Mouse (Mus musculus): ENCODE results near the gene Otud3.

Otud3 gene

GRCm38 (mm10) chr4:138868666-138869065 lies 45.1 kb downstream of the Otud3 start:
- ChIA-PET CTCF (interaction anchor here (0.6 to 2.1 kb wide), 19 partner anchors 9 to 1054 kb away, joined by 3 to 11 read pairs (median 4); partner anchors contain the start of gene Otud3 (in 1 of the 4)), POLR2A (interaction anchor here in 3 of 4 experiments (0.6 to 1.3 kb wide), 8 partner anchors 9 to 139 kb away, joined by 3 to 8 read pairs (median 4); partner anchors contain the start of gene Pla2g2e (in 1 of the 3))

GRCm38 (mm10) chr4:138866413-138866812 lies 47.3 kb downstream of the Otud3 start:
- CTCF ChIA-PET = interaction anchor here in 2 of 4 experiments (0.6 to 1.5 kb wide), 5 partner anchors 10 to 162 kb away, joined by 3 to 6 read pairs (median 3); no protein-coding TSS in a partner anchor
- POLR2A ChIA-PET = interaction anchor here in 1 of 4 experiments (1.1 kb wide), 1 partner anchor 47 kb away, joined by 3 read pairs; the partner anchor contains the start of gene Otud3

GRCm38 (mm10) chr4:138865991-138866390 lies 47.8 kb downstream of the Otud3 start:
- POLR2A ChIA-PET = interaction anchor here in 1 of 4 experiments (1.1 kb wide), 1 partner anchor 47 kb away, joined by 3 read pairs; the partner anchor contains the start of gene Otud3
- CTCF ChIA-PET = interaction anchor here in 2 of 4 experiments (0.6 to 1.5 kb wide), 3 partner anchors 9 to 162 kb away, joined by 3 to 6 read pairs (median 4); no protein-coding TSS in a partner anchor

GRCm38 (mm10) chr4:138865092-138865491 lies 48.7 kb downstream of the Otud3 start:
- ChIA-PET POLR2A (interaction anchor here in 3 of 4 experiments (0.6 to 1.2 kb wide), 11 partner anchors 12 to 956 kb away, joined by 3 to 5 read pairs (median 4); no protein-coding TSS in a partner anchor), CTCF (interaction anchor here (0.6 to 1.5 kb wide), 23 partner anchors 9 to 1851 kb away, joined by 3 to 8 read pairs (median 4); partner anchors contain the start of genes Htr6 (in 1 of the 4) and Pla2g2e (in 1 of the 4))

DNA sequence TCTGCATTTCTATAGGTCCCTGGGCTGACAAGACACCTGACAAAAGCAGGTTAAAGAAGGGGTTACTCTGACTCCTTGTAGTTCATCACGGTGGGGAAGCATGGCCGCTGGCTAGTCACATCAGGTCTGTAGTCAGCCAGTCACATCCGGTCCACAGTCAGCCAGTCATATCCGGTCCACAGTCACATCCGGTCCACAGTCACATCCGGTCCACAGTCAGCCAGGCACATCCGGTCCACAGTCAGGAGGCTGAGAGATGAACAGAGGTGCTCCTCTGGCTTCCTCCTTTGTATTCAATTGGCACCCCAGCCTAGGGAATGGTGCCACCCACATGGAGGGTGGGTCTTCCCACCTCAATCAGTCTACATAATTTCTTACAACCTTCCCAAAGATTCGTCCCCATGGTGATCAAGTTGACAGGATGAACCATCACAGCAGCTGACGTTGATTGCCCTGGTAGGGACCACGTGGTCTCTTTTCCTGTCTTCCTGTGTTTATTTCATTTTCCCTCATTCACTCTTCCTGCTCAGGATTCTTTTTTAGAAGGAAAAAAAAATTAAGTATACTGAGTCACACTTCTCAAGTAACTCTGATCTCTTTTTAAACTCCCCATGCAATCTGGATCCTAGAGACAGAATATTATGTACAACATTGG lies 50.3 kb downstream of the Otud3 start, which contains the start of gene Pla2g5:
TSS of gene Pla2g5 (minus strand) at position 139 of the 655 bp plus-strand sequence.
- ChIA-PET CTCF (no interaction called here), POLR2A (interaction anchor here in 1 of 4 experiments (0.6 kb wide), 1 partner anchor 229 kb away, joined by 4 read pairs; the partner anchor contains the start of gene Nbl1)

DNA sequence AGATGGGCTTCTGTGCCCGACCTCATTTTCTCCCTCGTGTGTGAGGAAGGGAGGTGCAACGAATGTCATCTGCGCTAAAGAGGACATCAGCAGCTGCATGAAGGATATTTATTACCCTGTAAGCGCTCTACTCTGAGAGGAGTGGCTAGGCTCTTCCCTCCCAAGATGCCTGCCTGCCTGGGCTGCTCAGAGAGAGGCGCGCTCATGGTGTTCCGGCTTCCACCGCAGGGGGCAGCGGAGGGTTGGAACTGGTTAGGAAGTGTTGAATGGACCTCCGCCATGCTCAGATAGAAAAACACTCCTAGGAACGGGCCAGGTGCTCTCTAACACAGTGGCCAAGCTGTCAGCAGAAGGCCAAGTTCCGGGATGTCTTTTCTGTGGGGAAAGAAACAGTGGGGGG lies 54.0 kb downstream of the Otud3 start:
- CTCF ChIA-PET = interaction anchor here (0.6 to 3.8 kb wide), 48 partner anchors 8 to 895 kb away, joined by 3 to 21 read pairs (median 4); partner anchors contain the start of genes Mul1 (in 1 of the 4), Otud3 (in 1 of the 4), Pink1 (in 1 of the 4) and Pla2g2c (in 1 of the 4)
- POLR2A ChIA-PET = interaction anchor here in 3 of 4 experiments (0.8 to 2.7 kb wide), 14 partner anchors 23 to 415 kb away, joined by 3 to 14 read pairs (median 4); no protein-coding TSS in a partner anchor

GRCm38 (mm10) chr4:138859245-138859644 lies 54.5 kb downstream of the Otud3 start:
- ChIA-PET POLR2A (interaction anchor here in 3 of 4 experiments (0.6 to 2.7 kb wide), 19 partner anchors 16 to 415 kb away, joined by 3 to 14 read pairs (median 4); no protein-coding TSS in a partner anchor), CTCF (interaction anchor here (0.5 to 3.8 kb wide), 79 partner anchors 9 to 1951 kb away, joined by 3 to 21 read pairs (median 4); partner anchors contain the start of genes Gm13030 (in 1 of the 4), Mul1 (in 1 of the 4), Otud3 (in 1 of the 4) and Padi3 (in 1 of the 4))

- CTCF ChIA-PET = interaction anchor here (0.6 to 3.8 kb wide), 47 partner anchors 10 to 786 kb away, joined by 3 to 21 read pairs (median 4); partner anchors contain the start of genes Gm13030 (in 1 of the 4), Mul1 (in 1 of the 4), Otud3 (in 1 of the 4) and Pla2g2e (in 1 of the 4)
Measured at GRCm38 (mm10) chr4:138858446-138858845, 55.3 kb downstream of the Otud3 start.

GRCm38 (mm10) chr4:138857576-138857975 lies 56.2 kb downstream of the Otud3 start:
- CTCF ChIA-PET = interaction anchor here in 3 of 4 experiments (0.6 to 3.8 kb wide), 32 partner anchors 11 to 826 kb away, joined by 3 to 60 read pairs (median 5); partner anchors contain the start of gene Mul1 (in 1 of the 3)
- POLR2A ChIA-PET = interaction anchor here (0.5 to 2.7 kb wide), 10 partner anchors 14 to 410 kb away, joined by 3 to 14 read pairs (median 4); no protein-coding TSS in a partner anchor

More at GRCm38 (mm10) chr4:138858446-138858845, 55.3 kb downstream of the Otud3 start:
- POLR2A ChIA-PET = interaction anchor here (0.6 to 2.7 kb wide), 12 partner anchors 15 to 414 kb away, joined by 3 to 14 read pairs (median 4); no protein-coding TSS in a partner anchor

DNA sequence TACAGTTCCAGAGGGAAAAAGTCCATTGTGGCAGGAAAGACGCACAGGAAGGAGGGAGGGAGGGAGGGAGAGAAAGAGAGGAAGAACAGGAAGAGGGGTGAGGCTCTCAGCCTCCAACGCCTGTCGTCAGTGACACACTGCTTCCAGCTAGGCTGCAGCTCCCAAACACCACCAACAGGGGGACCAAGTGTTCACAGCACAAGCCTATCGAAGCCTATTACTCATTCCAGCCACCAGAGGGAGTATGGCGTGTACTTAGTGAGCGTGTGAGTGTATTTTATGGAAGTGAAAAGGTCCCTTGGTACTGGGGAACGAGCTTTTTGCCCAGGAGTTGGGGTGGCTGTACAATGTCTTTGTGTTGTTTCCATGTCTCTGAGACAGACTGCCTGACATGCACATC lies 57.3 kb downstream of the Otud3 start:
- POLR2A ChIA-PET = interaction anchor here in 3 of 4 experiments (0.6 to 1.8 kb wide), 16 partner anchors 13 to 412 kb away, joined by 3 to 7 read pairs (median 3); partner anchors contain the start of gene Otud3 (in 1 of the 3)
- CTCF ChIA-PET = interaction anchor here (0.5 to 3.8 kb wide), 154 partner anchors 8 to 1079 kb away, joined by 3 to 60 read pairs (median 4); partner anchors contain the start of genes Otud3 (in 2 of the 4), Pla2g2e (in 2 of the 4), Camk2n1 (in 1 of the 4) and Fam43b (in 1 of the 4)

DNA sequence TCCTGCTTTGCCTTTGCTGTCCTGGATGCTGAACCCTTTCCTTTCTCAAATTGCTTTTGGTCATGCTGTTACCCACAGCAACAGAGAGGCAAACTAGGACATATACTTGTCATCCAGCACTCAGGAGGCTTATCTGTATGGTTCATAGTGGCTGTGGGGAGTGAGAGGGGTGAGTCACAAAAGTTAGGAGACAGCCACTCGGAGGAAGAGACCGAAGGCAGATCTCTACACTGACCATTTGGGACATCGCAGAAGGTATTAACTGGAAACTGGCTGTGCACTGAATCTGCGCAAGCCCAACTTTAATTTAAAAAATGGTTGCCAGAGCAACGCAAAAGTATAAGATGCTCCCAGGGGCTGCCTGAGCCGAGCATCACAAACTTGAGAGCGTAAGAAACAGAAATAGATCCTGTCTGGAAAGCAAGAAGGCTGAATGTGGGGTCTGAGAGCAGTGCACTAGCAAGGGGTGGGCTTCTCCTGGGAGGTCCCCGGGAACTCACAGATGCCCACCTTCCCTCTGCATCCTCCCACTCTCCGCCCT lies 58.6 kb downstream of the Otud3 start:
- POLR2A ChIA-PET = interaction anchor here in 2 of 4 experiments (0.7 to 0.8 kb wide), 2 partner anchors 147 to 488 kb away, joined by 3 to 4 read pairs; no protein-coding TSS in a partner anchor
- CTCF ChIA-PET = interaction anchor here in 1 of 4 experiments (1.2 kb wide), 3 partner anchors 147 to 407 kb away, joined by 3 read pairs; no protein-coding TSS in a partner anchor

- ChIA-PET POLR2A (interaction anchor here in 2 of 4 experiments (0.5 to 1.9 kb wide), 4 partner anchors 12 to 408 kb away, joined by 3 to 6 read pairs (median 4); no protein-coding TSS in a partner anchor), CTCF (interaction anchor here in 3 of 4 experiments (0.7 to 4.0 kb wide), 6 partner anchors 104 to 1176 kb away, joined by 3 to 24 read pairs (median 8); no protein-coding TSS in a partner anchor)
Measured at GRCm38 (mm10) chr4:138852961-138853360, 60.8 kb downstream of the Otud3 start.

DNA sequence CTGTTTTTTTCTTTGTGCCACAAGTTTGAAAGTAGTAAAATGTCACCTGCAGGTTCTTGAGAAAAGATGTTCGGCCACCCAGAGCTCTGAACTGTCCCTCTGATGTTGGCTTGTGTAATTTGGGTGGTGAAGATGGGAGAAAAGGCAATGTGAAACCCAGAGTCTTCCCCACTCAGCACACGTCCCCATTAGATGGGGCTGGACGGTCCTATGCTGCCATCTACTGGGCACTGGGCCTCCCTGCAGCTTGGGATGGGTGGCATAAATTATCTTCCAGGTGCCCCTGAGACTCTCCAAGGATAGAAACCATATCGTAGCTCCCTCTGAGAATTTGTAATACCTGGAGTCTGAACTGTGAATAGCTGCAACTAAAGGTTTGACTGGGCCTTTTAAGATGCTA lies 62.3 kb downstream of the Otud3 start:
- ChIA-PET CTCF (interaction anchor here (0.6 to 4.0 kb wide), 39 partner anchors 9 to 532 kb away, joined by 3 to 24 read pairs (median 4); partner anchors contain the start of gene Pla2g2e (in 2 of the 4)), POLR2A (interaction anchor here in 3 of 4 experiments (0.5 to 1.8 kb wide), 12 partner anchors 29 to 1048 kb away, joined by 3 to 11 read pairs (median 4); no protein-coding TSS in a partner anchor)
